Mouse (Mus musculus) embryonic fibroblast, embryonic 13.5 days (primary cell): ENCODE data around the gene E030018B13Rik.

Experiments
- CTCF ChIP-seq: IDR thresholded peaks from 2 replicates; pipeline ENCODE4 v1.5.1; 2011; ENCODE audit warnings: mild to moderate bottlenecking, control low read depth, low read length, moderate library complexity, borderline replicate concordance; ENCODE audit not compliant: insufficient read depth
- POLR2A ChIP-seq: IDR thresholded peaks from 2 replicates; pipeline ENCODE4 v1.6.1; 2011; ENCODE audit warnings: low read depth, mild to moderate bottlenecking, control low read depth, low read length, moderate library complexity

GRCm38 (mm10) chr7:63903635-63904380, 12.8 kb upstream of the E030018B13Rik start:
- TF ChIP-seq POLR2A (no peak), CTCF (no peak)
